Mouse (Mus musculus): ENCODE measurements around the gene Dse.
A peak's percentile ranks its signal among the peaks of the same experiment; 100 is the strongest.

The Dse gene

DNA sequence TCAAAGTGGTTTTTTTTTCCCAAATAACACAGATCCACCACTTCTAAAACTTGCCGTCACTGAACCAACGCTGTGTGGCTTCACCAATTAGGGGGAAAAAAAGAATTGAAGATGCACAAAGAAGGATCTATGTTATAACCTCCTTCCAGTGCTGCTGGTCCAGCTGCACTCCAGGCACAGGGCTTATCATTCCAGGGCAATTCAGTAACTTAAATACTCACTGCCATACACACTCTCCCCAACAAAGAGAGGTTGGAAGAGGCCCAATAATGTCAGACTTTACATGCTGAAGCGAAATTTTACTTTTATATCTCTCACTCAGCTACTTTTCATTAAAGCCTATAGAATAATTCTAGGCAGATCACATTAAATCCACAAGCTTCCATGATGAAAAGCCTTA lies 8.9 kb downstream of the Dse start:
- DNase-seq (ENCODE audit: low read depth): no peak

DNA sequence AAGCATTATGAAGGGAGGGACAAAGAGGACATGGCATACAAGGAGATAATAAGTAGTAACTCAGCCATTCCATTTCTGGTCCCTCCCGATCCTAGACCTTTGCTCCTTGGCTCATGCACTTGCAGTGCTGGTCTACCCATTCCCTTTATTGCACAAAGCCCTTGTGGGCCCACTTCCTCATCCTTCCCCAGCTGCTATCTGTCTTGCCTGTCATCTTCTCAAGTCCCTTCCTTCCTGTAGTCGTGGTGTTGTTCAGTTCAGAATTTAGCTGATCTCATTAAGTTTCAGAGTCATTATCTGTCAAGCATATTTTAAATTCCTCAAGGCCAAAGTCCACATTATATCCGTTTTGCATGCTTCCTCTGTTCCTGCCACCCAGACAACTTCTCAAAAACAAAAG lies 9.5 kb downstream of the Dse start:
- DNase-seq (ENCODE audit: low read depth): peak; percentile 53

DNA sequence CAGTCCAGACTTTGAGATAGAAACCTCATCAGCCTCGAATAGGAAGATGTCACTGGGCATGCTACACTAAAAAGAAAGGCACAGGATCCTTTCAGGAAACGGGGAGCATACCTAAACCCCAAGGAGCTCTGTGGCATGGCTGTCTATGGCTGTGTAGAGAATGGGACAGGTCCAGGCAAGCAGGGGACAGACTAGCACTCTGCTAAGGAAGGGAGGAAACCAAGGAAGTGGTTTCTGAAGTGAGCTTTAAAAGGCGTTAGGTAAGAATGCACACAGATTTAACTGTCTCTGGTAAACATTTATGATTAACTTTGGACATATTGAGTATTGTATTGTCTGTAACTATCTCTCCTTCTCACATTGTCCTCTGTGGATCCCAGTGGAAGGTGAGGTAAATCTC lies 10.2 kb downstream of the Dse start:
- peak; percentile 25 for DNase-seq (ENCODE audit: low read depth)

DNA sequence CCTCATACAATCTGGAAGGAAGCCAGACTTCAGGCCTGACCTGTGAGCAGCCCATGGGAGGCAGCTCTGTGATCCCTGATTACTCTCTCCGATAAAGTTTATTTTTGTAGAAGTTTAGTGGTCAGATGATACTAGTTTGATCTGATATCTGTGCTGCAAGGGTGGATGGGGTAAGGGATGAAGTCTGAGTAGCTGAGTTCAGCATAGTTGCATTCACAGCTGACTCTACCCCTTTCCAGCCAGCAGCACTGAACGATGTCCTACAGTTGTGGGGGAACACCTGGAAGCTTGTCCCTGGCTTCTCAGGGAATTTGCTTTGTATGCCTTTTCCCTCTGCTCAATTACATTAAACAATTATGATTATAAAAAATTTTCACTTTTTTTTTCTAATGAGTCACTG lies 12.6 kb downstream of the Dse start:
- peak; percentile 40 for DNase-seq (ENCODE audit: low read depth)

DNA sequence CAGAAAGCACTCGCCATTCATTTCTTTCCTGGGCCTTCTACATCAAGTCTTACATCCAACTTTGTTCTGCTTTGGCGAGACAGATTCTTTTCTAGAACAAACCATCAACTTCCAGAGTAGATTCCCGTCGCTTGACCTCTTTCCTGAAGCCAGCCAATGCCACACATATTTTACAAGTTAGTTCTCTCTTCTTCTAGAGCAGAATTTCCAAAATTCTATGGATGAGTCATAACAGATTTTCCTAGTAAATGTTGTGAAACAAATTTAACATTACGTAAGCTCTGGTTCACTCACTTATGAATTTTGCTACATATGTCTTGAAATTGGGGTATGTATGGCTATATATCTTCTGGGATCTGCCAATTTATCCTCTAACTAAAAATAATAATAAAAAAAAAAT lies 13.0 kb downstream of the Dse start:
- peak; percentile 41 for DNase-seq (ENCODE audit: low read depth)

DNA sequence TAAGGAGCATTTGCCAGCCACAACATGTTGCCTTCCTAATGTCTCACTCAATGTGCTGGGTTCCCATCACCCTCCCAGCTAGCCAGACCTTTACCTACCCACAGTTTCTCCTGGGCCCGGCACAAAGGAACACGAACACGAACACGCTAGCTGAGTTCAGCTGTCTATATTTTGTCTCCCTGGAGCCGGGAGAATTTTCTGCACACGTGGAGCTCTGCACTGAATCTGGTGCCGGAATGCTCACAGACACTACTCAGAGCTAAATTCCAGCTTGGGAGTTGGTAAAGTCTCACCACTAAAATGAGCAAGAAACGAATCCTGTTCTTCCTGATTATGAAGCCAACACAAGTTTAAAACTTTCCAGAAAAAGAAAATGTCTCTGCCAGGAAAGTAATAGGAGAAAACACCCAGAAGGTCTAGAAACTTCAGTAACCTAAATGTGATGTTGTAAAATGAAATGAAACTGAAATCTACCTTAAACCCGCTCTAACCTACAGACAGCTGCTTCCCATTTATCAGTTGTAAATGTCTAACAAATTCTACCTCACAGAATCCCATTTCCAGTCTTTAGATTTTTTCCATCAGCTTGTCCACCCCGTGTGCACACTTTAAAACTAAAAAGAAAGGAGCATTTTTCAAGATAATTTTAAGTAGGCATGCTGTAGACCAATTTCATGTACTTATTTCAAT lies 20.8 kb downstream of the Dse start:
- no peak for DNase-seq (ENCODE audit: low read depth)

DNA sequence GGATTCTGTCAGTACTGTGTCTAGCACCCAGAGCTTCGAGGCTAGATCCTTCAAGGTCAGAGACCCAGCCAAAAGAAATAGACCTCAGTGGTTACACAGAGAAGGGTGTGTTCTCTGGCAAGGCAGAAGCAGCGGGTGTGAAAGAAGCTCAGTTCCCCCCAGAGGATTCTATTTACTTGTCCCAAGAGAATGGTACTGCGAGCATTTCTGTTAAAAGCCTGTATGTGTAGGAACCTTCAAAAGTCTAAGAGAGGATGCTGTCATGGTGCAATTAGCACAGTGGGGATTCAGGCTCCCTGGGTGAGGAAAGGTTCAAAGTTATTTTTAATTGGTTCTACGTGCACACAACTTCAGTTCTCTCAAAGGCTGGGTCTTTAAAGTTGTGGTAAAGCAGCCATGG lies 22.0 kb downstream of the Dse start:
- DNase-seq (ENCODE audit: low read depth): no peak

DNA sequence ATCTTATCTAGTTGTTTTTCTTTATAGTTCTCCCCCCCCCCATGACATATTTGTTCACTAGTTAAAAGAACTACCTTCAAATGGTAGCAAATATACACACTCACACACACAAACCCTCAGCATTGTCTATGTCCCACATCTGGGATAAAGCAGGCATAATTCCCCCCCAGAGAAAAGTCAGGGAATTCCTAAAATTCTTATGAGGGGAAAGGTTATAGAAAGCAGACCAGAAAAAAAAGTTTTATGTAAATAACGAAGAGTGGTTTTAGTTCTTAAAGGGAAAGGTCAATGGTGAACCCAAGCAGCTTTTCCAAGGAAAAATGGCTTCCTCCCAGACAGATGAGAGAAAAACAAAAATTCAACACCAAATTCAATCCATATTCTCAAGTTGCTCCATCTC lies 22.6 kb downstream of the Dse start:
- DNase-seq (ENCODE audit: low read depth): no peak

DNA sequence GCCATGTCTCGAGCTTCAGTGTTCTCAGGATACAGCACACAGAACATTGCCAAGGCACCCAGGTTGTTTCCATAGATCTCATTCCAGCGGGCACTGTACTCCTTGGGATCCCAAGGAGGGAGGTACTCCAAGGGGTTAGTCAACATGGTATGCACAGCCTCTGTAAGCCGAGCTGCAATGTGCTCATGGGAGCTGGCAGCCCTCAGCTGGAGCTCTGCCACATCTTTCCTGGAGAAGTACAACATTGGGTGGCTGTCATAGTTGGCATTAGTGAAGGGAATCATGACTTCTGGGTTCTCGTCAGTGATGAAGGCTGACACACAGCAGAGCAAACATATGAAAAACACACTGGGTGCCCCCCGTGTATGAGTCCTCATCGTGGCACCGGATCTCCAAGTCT lies 23.8 kb downstream of the Dse start:
- no peak for DNase-seq (ENCODE audit: low read depth)

DNA sequence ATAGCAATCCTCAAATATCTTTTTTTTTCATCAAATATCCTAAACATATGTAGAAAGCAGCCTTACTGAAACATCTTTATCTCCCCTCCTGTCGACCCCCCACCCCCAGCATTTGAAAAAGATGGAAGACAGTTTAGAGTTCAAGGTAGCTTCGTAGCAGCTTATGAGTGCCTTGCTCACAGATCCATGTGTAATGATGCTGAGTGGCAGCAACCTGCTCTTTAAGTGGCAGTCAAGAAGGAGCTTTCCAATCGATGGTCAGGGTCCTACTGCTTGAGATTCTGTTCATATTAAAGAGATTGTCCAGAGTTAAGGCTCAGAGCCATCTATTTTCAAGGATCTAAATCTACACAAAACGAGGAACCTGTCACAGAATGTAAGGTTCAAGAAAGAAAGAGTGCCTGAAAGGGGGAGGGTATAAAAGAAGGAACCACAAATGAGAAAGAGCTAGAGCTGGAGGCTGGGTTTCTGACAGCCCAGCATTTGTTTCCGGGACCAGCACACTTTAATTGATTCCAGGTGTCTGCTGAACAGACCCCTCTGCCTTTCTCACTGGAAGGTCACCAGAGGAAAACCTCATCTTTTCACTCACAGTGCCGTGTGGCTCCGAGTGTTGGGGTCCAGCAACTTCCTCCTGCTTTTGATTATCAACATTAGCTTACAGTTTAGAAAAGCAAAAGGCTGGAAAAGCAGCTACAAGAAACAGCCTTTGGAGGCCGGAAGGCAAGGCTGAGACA lies 31.5 kb downstream of the Dse start:
- DNase-seq (ENCODE audit: low read depth): no peak

DNA sequence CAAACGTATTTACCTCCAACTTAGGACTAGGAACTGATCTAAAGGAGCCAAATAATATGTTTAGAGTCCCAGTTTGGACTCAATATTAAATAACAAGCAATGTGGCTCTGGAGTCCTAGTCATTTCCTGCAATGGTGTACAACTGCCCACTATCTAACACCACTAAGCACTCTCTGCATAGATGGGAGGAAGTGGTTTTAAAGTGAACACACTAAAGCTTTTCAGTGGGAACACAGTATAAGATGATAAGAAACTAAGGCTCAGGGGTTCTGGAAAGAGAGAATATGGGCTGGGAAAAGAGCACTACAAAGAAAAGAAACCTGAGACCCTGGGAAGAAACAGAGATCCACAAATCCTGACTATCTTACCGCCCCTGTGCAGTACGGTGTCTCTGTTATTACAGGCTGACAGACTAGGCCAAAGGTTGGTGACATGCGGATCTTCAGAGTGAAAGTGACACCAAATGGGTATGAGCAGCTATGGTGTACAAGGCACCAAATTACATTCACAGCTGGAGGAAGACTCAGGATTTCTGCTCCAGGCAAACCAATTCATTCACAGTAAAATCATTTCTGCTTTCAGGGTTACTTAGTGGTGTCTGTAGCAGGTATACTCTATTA lies 34.7 kb downstream of the Dse start:
- DNase-seq (ENCODE audit: low read depth): peak; percentile 83

DNA sequence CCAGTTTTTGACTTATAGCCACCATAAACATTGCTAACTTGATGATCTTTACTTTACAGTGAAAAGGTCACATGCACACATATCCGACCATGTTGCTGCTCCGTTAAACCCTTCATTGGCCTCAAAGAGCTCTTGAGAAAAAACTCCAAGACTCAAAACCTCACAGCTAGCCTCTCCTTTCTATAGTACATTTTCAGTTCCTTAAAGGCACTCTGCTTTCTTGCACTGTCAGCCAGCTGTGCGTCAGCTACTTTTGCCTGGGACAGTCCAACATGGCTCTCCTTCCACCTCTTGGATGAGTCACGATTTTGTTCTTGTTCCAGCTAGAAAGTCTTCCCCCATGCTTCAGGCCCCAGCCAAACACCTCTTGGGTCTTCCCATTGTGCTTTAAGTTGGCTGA lies 35.9 kb downstream of the Dse start:
- DNase-seq (ENCODE audit: low read depth): no peak

DNA sequence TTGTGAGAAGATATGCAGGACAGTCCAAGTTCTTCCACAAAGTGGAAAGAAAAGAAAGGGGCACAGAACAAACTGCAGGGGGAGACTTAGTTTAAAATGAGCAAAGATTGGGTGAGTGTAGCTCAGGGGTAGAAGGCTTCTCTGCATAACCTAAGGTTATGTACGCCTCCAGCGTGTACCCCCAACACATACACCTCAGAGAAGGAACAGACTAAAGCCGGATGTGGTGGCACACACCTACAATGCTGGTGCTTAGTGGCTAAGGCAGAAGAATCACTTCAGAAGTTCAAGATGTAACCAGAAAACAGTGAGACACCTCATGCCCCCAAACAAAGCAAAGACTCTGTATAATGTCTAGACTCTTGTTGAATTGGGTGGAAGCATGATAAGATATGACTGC lies 36.3 kb downstream of the Dse start:
- DNase-seq (ENCODE audit: low read depth): no peak

DNA sequence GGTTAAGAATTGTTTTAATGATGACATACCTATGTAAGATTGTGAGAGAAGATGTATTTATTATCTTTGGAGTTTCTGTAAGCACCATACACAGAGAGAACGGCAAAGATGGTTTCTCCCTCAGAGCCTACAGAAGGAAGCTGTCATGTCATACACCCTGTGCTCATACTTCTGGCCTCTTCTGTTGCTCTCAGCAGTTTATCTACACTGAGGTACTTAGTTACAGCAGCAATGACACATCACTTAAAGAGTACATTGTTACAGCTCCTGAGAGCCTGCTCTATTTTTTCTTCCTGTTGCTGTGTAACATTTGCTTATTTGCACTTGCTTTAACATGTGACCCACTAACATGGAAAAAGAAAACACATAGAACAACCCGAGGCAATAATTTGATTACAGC lies 40.5 kb downstream of the Dse start:
- DNase-seq (ENCODE audit: low read depth): no peak

DNA sequence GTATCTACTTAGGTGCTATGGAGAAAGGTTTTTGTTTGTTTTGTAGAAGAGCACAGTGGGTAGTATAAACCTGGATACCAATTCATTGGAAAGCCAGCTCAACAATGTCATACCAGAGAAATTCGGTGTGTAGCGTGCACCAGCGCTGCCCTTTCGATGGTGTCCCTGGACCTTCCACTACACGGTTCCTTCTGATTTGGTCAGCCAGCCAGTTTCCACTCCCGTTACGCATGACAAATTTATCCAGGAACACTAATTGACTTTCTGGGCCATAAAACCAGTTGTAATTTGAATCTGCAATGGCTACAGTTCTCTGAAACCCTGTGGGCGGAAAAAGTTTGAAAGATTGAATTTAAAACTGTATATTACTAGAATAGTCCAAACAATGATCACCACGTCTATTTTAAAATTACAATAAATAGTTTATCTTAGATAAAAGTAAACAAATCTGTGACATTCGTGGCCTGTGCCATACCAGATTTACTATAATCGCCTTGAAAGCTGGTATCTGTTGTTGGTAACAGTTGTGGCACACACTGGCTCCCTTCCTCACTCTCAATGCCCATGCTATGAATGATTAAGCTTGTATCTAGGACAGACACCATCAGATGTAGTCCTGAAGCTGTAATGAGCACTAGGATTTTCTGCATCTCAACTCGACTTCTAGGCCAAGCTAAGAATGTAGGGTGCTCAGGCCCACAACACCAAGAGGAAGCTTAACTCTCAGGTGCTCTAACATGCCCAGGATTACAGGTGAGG lies 51.5 kb downstream of the Dse start:
- DNase-seq (ENCODE audit: low read depth): no peak

DNA sequence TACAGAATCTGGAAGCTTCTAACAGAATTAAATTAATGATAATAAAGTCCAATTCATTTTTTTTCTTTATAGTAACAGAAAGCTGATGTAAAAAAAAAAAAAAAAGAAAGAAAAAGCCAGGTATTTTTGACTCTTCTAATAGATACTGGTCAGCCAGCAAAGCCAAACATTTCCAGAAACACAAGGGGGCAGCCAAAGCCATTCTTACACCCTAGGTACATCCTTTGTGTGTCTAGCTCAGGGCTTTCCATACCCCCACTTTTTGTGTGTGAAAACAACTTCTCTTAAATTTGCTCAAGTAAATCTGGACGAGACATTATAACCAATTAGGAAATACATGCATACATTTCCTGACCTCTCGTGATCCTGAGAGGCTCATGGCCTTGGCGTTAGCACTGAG lies 55.7 kb downstream of the Dse start:
- peak; percentile 33 for DNase-seq (ENCODE audit: low read depth)

DNA sequence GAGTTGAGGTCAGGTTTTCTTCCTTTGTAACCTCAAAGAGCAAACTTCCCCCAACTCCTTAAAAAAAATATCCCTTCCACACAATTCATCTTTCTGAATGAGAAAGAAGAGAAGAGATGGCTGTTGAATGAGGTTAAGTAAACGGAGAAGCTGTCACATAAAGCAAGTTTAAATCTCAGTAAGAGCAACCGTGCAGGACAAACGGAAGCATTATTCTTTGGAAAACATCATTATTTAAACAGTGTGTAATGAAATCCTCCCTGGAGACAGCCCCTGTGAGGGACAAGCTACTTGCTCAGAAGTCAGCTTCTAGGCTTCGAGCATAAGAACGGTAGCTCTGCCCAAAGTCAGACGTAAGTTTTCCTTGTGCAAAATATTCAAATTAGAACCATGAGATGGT lies 57.1 kb downstream of the Dse start:
- no peak for DNase-seq (ENCODE audit: low read depth)

DNA sequence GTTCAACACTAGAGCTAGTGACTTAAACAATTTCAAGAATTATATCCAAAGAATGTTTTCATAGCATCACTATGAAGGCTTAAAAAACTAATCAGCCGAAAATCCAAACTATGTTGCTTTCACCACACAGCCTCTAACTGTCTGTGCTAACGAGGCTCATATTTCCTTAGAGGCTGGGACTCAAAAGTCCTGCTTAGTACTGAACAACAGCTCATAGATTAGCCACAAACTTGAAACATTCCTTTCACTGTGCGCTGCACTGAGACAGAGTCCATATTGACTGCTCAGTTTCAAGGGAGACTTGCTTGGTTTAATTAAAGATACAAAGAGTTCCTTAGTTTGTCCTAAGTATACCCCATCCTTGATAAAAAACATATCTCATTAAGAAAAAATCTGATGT lies 57.7 kb downstream of the Dse start:
- no peak for DNase-seq (ENCODE audit: low read depth)

DNA sequence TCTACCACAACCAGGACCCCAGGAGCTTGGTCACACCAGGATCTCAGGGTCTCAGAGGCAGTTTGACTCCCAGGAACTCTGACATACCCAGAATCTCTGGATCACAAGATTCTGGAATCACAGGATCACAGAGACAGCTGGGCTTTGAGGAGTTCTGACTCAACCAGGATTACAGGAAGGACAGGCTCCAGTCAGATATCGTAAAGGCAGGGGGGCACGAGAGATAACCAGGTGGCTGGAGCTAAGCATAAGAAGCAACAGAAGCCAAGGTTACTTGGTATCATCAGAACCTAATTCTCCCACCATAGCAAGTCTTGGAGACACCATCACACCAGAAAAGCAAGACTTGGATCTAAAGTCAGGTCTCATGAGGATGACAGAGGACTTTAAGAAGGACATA lies 65.8 kb downstream of the Dse start:
- DNase-seq (ENCODE audit: low read depth): no peak

DNA sequence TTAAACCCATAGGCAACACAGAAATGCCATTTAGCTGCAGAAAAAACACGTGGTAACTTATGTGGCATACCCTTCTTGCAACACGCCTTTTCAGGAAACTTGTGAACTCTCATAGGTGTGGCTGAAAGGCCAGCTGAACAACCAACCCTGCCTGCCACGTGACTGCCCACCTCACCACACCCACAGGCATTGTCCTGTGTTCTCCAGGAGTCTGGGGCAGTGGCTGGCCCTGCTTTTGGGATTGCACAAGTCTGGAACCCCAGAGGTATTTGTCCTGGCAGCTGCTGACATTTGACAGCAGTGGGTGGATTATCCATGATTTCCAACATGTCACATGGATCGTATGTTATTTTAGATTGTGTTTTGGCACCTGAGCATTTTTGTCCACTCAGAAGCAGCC lies 67.7 kb downstream of the Dse start:
- DNase-seq (ENCODE audit: low read depth): peak; percentile 11

DNA sequence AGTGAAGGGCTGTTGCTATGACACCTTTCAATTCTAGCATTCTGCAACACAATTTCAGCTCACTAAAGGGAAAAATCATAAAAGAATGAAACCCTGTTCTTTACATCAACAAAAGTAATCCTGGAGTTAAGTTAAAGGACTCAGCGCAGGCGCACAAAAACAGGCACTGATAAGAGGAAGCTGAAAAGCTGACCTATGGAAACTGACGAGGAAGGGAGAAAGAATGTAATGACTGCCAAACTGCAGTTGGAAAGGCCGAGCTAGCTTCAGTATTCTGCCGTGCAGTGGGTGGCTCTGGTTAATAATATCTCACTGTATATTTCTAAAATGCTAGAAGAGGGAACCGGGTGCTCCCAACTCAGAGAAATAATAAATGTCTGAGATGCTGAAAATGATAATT lies 69.5 kb downstream of the Dse start:
- no peak for DNase-seq (ENCODE audit: low read depth)

DNA sequence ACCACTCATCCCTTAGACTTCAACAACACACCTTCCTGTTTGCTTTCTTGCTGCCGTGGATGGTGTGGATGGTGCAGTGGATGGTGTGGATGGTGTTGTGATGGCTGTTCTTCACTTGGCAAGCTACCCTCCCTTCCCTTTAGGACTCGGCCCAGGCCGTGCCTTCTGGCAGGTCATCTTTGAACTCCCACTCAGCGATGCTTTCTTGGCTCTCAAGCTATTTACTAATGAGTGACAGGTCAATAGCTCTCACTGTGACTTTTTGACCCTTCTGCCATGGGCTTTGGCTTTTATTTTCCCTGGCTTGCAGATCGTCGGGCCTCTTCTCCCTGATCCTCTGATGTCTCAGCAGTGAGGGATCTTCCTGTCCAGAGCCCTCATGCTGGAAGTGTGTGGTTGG lies 71.1 kb downstream of the Dse start:
- no peak for DNase-seq (ENCODE audit: low read depth)

DNA sequence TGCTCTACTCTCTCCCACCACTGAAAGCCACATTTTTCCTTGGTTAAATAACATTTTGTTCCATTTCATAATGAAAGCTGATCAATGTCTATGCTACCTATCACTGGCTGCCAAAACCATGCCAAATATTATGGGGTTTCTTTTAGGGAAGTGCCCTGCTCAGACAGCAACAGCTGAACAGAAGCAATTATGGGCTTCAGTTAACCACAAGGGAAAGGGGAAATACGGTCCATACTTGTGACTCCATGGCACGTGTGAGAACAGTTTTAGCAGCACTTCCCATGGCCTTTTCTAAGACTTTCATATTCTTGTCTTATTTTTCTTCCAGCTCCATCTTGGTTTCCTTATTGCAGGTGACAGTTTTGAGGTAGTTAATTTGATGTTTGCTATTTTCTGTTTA lies 76.2 kb downstream of the Dse start:
- DNase-seq (ENCODE audit: low read depth): peak; percentile 57
